In the genomic region with DNA sequence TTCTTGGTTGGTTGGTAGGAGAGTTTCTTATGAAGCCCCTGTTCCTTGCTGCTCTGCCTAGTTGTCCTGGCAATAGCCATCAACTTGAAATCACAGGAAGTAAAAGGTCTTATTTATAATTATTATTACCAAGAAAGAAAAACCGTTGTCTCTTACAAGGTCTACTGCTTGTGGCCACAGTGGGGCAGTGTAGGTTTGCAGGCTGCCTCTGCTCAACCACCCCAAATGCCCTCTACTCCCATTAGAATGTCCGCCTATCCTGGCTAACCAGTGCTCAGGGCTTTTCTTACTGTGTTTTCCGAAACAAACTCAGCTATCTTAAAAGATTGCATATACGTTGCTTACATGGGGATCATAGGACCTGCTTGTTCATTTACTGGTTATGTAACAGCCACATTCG, we compare ENCODE assay signal across 10 mouse cellular contexts.
A peak's percentile ranks its signal among the peaks of the same experiment; 100 is the strongest.
DNase-seq lines count a peak whose midpoint lies in the region; ATAC-seq lines count a peak whose summit lies in the region.
"Had no signal": no experiment of that assay in that cellular context is flagged by ENCODE, and none has a peak within 500 bp of the region (broad histone marks: within the 10 kb centered on the region; RNA-seq: fewer than 3 reads in every experiment).

No protein-coding gene starts in this region.

- no peak overlapping the region for H3K27ac ChIP-seq in kidney, embryonic 15.5 days
- H3K27ac ChIP-seq: embryonic facial prominence, embryonic 15.5 days; limb, embryonic 12.5 days had no signal

- no peak overlapping the region for H3K4me3 ChIP-seq in kidney, embryonic 15.5 days (replicated peaks)
- H3K4me3 ChIP-seq: embryonic facial prominence, embryonic 15.5 days; limb, embryonic 12.5 days had no signal

- no peak overlapping the region for H3K9ac ChIP-seq in kidney, embryonic 15.5 days
- H3K9ac ChIP-seq: embryonic facial prominence, embryonic 15.5 days; limb, embryonic 12.5 days had no signal

- no peaks in the 10 kb centered on the region for H3K9me3 ChIP-seq in kidney, embryonic 15.5 days (replicated peaks)
- H3K9me3 ChIP-seq: embryonic facial prominence, embryonic 15.5 days; limb, embryonic 12.5 days had no signal

- no peak overlapping the region for H3K4me2 ChIP-seq in kidney, embryonic 15.5 days
- H3K4me2 ChIP-seq: embryonic facial prominence, embryonic 15.5 days; limb, embryonic 12.5 days had no signal

- no peaks in the 10 kb centered on the region for H3K27me3 ChIP-seq in kidney, embryonic 15.5 days
- H3K27me3 ChIP-seq: embryonic facial prominence, embryonic 15.5 days; limb, embryonic 12.5 days had no signal

- whole genome bisulfite sequencing in kidney, embryonic 15.5 days = 63% methylated on average over 5 of the region's 5 CpGs

- no peak for ATAC-seq in kidney, embryonic 15.5 days (replicated peaks; ENCODE audit: low FRiP score)
- ATAC-seq in common myeloid progenitor, adult 5-6 weeks (replicated peaks; ENCODE audit: low read depth, poor library complexity, severe bottlenecking) = peak; percentile 62; the same call in 1 of the 2 replicates

- H3K4me1 ChIP-seq in kidney, embryonic 15.5 days = peaks cover 6% of the 10 kb centered on the region; the same call in 1 of the 2 replicates
- H3K4me1 ChIP-seq: embryonic facial prominence, embryonic 15.5 days had no signal

- DNase-seq in kidney, adult 11 months = peak; percentile 21
- DNase-seq in thymus, postnatal 4 days = peak; percentile 45
- DNase-seq in thymus, postnatal 10 days (ENCODE audit: low spot score in 2 of 2) = no peak
- DNase-seq in kidney, postnatal 36 days = peak; percentile 54 to 73
- peak; percentile 67 for DNase-seq in testis, postnatal 10 days (ENCODE audit: low spot score)
- DNase-seq in urinary bladder, postnatal 4 days (ENCODE audit: low spot score in 2 of 2) = no peak

- H3K36me3 ChIP-seq in kidney, embryonic 15.5 days = peaks cover 10% of the 10 kb centered on the region

Comparison
In these comparisons a context has a peak if more than half of its experiments do, and no peak if none do; other contexts are left out.
1. DNase-seq: peak in kidney, adult 11 months (single experiment), thymus, postnatal 4 days (single experiment), kidney, postnatal 36 days (2 of 2) and testis, postnatal 10 days (single experiment); none in thymus, postnatal 10 days (0 of 2) and urinary bladder, postnatal 4 days (0 of 2).